Mouse (Mus musculus) fibroblast of lung, adult 2 months (primary cell): ENCODE data around the gene Esp6.
"Not testable (repeated sequence)": the region's sequence is repeated elsewhere in the genome, so short reads cannot be mapped to it uniquely, and the experiment has no call there.

ENCODE experiments used
- DNase-seq: peaks from one replicate; pipeline ENCODE4 v3.0.0-alpha.2; 2011; ENCODE audit warnings: low read depth

Esp6 gene

DNA sequence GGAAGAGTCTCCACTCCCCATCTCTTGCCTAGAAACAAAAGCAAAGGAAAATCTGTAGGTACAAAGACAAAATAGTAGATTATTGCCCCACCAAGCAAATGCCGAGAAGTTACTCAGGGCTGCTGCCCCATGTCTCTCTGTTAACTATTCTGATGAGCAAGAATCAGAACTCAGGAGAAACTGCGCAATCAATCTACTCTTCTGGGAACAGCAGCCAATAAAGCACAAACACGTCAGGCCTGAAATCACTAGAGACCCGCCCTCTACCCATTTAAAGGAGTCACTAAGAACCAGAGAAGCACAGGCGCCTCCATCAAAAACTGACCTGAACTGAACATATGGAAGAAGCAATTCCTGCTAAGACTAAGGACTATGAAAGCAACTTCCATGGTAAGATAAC is at the start of gene Esp6:
Gene Esp6, plus strand, starts transcription at position 301 of the 400 bp plus-strand sequence.
- DNase-seq: no peak

DNA sequence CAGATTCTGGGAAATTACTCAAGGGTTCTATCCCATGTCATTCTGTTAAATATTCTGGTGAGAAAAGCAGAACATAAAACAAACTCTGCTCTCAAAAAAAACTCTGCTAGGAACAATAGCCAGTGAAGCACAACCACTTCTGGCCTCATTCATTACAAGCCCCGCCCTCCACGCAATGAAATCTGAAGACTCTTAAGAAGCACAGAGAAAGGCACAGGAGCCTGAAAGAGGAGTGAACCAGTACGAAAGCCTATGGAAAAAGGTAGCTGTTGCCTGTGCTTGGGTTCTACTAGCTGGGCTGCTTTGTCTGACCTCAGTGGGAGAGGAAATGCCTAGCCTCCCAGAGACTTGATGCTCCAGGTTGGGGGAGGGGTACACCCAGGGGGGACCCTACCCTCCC is 41.5 kb upstream of the Esp6 start, which contains the start of gene Esp8:
Gene Esp8, plus strand, starts transcription at position 205 of the 400 bp plus-strand sequence.
- no peak for DNase-seq

DNA sequence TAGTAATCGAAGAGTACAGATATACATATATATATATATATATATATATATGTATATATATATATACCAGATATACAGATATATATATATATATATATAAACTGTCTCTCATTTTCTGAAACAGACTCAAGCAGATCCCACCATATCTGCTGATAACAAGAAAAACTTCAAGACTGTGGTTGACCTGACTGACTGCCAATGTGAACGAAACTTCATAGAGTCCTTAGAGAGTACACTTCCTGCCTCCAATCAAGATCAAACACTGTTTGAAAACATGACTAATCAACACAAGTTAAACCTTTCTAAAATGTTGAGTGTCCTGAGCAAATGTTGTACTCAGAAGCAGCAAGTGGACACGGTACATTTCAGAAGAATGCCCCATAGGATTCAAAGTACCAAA is 31.5 kb upstream of the Esp6 start:
- no peak for DNase-seq

DNA sequence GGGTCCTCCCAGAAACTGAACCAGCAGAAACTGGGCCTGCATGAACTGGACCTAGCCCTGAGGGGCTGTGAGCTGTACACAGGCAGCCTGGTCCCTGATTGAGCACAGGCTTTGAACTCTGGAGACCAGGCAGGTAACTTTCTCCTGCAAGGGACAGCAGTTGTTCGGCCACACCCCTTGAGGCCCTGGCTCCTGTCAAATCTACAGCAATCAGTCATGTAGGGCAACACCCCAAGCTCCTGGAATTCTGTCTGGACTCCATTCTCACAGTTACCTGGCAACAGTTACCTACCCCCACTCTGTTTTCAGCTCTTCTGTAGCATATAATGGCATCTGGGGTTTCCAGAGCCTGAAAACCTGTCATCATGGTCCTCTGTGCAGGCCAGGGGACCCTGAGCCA is 30.2 kb upstream of the Esp6 start:
- DNase-seq: no peak

DNA sequence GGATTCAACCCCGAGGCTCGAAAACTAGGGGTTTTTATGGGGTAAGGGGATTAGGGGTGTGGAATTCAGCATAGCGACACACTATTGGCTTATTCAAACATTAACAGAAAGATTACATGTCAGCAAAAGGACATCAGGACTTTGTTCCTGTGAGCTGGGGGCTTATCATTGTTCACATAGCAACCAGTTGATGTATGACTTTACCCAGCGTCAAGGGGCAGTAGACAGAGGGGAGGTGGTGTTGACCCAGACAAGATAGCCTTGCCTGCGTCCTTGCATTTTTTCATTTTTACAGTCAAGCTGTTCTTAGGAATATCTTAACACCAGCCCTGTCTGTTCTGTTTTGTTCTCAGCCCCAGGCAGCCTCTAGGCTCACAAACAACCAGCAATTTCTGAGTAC is 14.3 kb upstream of the Esp6 start:
- not testable (repeated sequence) for DNase-seq

DNA sequence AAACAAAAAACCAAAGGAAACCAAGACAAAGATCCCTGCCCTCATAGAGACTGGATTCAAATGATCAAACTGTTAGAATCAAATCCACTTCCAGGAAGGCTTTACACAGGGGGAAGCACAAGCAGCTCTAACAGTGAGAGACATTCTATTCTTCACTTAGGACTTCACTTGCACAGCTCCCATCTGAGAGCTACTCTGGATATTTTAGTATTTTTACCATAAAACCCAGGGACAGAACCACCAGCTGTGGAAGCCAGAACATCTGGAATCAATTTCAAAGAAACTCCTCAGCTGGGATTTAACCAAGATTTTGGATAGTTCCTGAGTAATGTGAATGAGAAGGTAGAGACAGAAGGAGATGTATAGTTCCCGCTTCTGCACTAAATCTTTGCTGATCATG is 7.8 kb upstream of the Esp6 start:
- no peak for DNase-seq

DNA sequence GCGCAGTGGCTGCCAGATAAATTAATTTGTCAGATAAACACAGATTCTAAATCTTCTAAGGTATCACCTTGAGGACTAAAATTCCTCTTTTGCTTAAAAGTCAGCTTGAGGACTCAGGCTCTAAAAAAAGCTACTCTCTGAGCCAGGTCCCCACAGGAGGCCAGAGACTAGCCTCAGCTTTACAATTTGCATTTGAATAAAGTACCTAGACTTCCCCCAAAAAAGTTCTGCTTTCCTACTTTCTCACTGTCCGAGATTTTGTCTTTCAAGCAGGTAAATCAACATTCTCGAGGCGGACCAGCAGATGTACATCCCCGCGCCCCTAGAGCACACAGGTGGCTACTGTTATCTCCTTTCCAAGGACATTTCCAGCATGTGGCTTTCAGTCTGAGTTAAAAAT is 22.6 kb downstream of the Esp6 start:
- not testable (repeated sequence) for DNase-seq

DNA sequence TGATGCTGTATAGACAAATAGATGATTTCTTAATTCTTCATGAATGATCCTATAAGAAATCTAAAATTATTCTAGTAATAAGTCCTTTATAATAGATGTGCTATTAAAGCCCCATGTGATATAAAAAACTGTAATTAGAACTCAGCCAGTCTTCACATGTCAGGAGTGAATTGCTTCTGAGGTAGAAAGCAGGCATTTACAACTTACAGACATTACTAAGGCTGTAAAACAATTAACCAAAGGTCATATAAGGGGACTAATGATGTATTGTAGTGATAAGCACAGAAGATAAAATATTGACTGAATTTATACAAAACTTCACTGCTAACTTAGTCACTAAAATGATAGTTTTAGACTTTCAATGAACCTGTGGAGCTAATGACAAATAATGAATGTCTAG is 30.0 kb downstream of the Esp6 start:
- no peak for DNase-seq

DNA sequence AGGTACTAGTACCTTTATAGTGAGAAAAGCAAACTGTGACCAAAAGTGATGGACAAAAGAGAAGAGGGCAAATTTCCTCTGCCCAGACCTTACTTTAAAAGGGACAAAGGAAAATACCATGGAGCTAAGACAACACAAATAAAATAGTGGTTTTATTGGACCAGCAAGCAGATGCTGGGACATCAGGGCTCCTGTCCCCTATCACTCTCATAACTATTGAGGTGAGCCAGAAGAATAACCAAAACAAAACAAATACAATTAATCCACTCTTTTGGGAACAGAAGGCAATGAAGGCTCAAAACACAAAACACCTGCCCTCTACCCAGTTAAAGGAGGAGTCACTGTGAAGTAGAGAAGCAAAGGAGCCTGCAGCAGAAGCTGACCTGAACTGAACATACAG is 37.0 kb downstream of the Esp6 start, which contains the start of gene Esp4:
Gene Esp4, plus strand, starts transcription at position 301 of the 400 bp plus-strand sequence.
- no peak for DNase-seq
